Mouse (Mus musculus) liver, adult 2 months (tissue): ENCODE measurements around the gene Gm31371. TPM values are rescaled to one million over a fixed set of nuclear protein-coding genes. Genes with fewer than 3 reads are reported as not detected.
"Not testable (repeated sequence)": the region's sequence is repeated elsewhere in the genome, so short reads cannot be mapped to it uniquely, and the experiment has no call there.

ENCODE experiments used
- DNase-seq: peaks from one replicate; pipeline ENCODE4 v3.0.0-alpha.2; 2011; ENCODE audit warnings: low read depth, low spot score; ENCODE audit errors: extremely low read depth
- H3K27ac ChIP-seq: fragments of 200-500 bp; replicated peaks from 2 replicates; pipeline ENCODE4 v1.5.1; 2012; ENCODE audit warnings: low read depth, mild to moderate bottlenecking, control low read depth, inconsistent platforms, low read length; ENCODE audit not compliant: insufficient read depth
- H3K27me3 ChIP-seq: fragments of 200-500 bp; 2 replicates; pipeline ENCODE4 v1.6.1; 2012; ENCODE audit warnings: mild to moderate bottlenecking, moderate library complexity, low read length, inconsistent platforms; ENCODE audit not compliant: control insufficient read depth, insufficient read depth
- H3K36me3 ChIP-seq: fragments of 200-500 bp; 2 replicates; pipeline ENCODE4 v1.6.1; 2012; ENCODE audit warnings: low read length, inconsistent platforms; ENCODE audit not compliant: control insufficient read depth, insufficient read depth
- H3K4me1 ChIP-seq: fragments of 200-500 bp; 2 replicates; pipeline ENCODE4 v1.6.1; 2011; ENCODE audit warnings: low read length; ENCODE audit not compliant: control insufficient read depth, insufficient read depth
- H3K4me3 ChIP-seq: fragments of 200-500 bp; 2 replicates; pipeline ENCODE4 v1.5.1; 2011; ENCODE audit warnings: low read depth, mild to moderate bottlenecking, control low read depth, low read length, moderate library complexity; ENCODE audit not compliant: insufficient read depth
- H3K79me2 ChIP-seq: fragments of 200-500 bp; 2 replicates; pipeline ENCODE4 v1.6.1; 2012; ENCODE audit warnings: inconsistent platforms, mild to moderate bottlenecking, low read length, moderate library complexity; ENCODE audit not compliant: control insufficient read depth, insufficient read depth
- H3K9ac ChIP-seq: fragments of 200-500 bp; 2 replicates; pipeline ENCODE4 v1.6.1; 2012; ENCODE audit warnings: low read depth, mild to moderate bottlenecking, control low read depth, inconsistent platforms, low read length
- CTCF ChIP-seq: fragments of 200-500 bp; IDR thresholded peaks from 2 replicates; pipeline ENCODE4 v1.5.1; 2011; ENCODE audit warnings: low read depth, low read length, control low read depth
- POLR2A ChIP-seq: fragments of 200-500 bp; IDR thresholded peaks from 2 replicates; pipeline ENCODE4 v1.6.1; 2011; ENCODE audit warnings: low read length, control low read depth; ENCODE audit not compliant: insufficient read depth; ENCODE audit errors: extremely low read depth
- WGBS: fragments of 180-500 bp; shearing (Covaris S2); methylation state at CpG from one replicate; pipeline ENCODE4 v1.1.7; 2018; 5-methylcytosine and 5-hydroxymethylcytosine counted together
- polyA plus RNA-seq: library from polyadenylated mRNA; depleted of rRNA; stranded (reverse); fragments of >200 nt; gene quantifications from 2 replicates; pipeline ENCODE4 v1.2.3, GENCODE M21; 2012; rRNA removed
- total RNA-seq: library from RNA; depleted of rRNA; stranded (reverse); fragments of >200 nt; gene quantifications from 2 replicates; pipeline ENCODE4 v1.2.3, GENCODE M21; 2014; rRNA removed

Gene Gm31371
- total and polyA plus RNA-seq, 2 experiments = not detected

DNA sequence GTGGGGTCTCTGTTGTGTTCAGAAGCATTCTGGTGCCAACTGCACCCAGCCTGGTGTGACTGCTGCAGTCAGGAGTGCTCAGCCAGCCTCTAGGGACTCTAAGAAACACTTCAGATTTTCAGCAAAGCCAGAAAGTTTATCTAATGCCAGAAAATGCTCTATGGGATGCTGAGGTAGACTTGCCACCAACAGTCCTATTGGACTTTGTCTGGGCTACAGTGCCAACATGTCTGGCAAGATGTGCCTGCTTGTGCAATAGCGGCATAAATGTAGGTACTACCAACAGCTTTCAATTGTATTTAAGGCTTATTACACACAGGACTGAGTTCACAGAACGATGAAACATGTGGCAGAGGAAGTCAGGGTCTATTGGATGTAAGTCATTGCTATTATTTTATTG is 57.7 kb downstream of the Gm31371 start:
- TF ChIP-seq CTCF (no peak), POLR2A (no peak)
- Histone ChIP-seq H3K9ac (no peak overlapping the region), H3K36me3 (no peaks in the 10 kb centered on the region), H3K4me1 (no peaks in the 10 kb centered on the region), H3K4me3 (no peak overlapping the region), H3K27me3 (no peaks in the 10 kb centered on the region), H3K79me2 (no peaks in the 10 kb centered on the region), H3K27ac (no peak overlapping the region)
- peak; percentile 66 for DNase-seq
- WGBS = 50% methylated on average over 2 of the region's 2 CpGs

DNA sequence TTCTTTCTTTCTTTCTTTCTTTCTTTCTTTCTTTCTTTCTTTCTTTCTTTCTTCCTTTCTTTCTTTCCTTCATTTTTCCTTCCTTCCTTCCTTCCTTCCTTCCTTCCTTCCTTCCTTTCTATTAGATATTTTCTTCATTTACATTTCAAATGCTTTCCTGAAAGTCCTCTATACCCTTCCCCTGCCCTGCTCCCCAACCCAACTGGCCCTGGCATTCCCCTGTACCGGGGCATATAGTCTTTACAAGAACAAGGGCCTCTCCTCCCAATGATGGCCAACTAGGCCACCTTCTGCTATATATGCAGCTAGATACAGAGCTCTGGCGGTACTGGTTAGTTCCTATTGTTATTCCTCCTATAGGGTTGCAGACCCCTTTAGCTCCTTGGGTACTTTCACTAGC is 60.6 kb downstream of the Gm31371 start:
- not testable (repeated sequence) for H3K27ac ChIP-seq, H3K36me3 ChIP-seq, H3K4me1 ChIP-seq, DNase-seq, H3K27me3 ChIP-seq, H3K79me2 ChIP-seq, H3K4me3 ChIP-seq, H3K9ac ChIP-seq
- WGBS = 78% methylated on average over 2 of the region's 2 CpGs

DNA sequence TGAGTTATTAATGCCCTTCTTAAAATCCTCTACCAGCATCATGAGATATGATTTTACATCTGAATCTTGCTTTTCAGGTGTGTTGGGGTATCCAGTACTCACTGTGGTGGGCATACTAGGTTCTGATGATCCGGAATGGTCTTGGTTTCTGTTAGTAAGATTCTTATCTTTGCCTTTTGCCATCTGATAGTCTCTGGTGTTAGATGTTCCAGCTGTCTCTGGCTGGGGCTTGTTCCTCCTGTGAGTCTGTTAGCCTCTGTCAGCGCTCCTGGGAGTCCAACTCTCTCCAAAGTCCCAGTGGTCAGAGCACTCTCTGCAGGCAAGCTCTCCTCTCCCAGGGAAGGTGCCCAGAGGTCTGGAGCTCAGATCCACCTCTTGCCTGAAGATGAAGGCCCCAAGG is 65.0 kb downstream of the Gm31371 start:
- not testable (repeated sequence) for H3K27ac ChIP-seq, H3K36me3 ChIP-seq, H3K9ac ChIP-seq, H3K4me1 ChIP-seq, H3K4me3 ChIP-seq, H3K79me2 ChIP-seq, DNase-seq, H3K27me3 ChIP-seq
- 49% methylated on average over 2 of the region's 2 CpGs for WGBS

DNA sequence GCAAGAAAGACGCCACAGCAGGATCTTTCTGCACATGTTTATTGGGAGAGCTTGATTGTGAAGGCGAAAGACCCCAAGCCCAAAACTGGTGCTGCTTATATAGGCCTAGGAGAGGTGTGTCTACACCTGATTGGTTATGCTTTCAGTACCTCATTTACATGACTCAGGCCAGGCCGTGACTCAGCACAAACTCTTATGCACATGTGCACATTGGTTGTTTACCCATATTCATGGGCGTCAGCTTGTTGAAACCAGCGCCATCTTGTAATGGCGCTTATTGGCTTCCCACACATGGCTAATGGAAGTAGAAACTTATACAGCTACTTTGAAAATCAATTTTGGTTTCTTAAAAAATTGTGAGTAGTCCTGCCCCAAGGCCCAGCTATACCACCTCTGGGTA is 72.0 kb downstream of the Gm31371 start:
- not testable (repeated sequence) for H3K4me3 ChIP-seq, H3K27me3 ChIP-seq, H3K27ac ChIP-seq, H3K36me3 ChIP-seq, H3K9ac ChIP-seq, DNase-seq, H3K79me2 ChIP-seq, H3K4me1 ChIP-seq
- WGBS = 86% methylated on average over 6 of the region's 6 CpGs

Other genes starting within 250 kb of the Gm31371 start
- 0.09 TPM in 1 of 2 replicates, not detected in the other for gene 4930467E23Rik, start 173.8 kb upstream of the Gm31371 start, total RNA-seq
- gene 4930467E23Rik, start 173.8 kb upstream of the Gm31371 start, polyA plus RNA-seq = not detected in 2 replicates